Mouse (Mus musculus): Measurements from ENCODE around the gene A630095N17Rik.
"Not testable (repeated sequence)": the region's sequence is repeated elsewhere in the genome, so short reads cannot be mapped to it uniquely, and the experiment has no call there.

Gene A630095N17Rik

DNA sequence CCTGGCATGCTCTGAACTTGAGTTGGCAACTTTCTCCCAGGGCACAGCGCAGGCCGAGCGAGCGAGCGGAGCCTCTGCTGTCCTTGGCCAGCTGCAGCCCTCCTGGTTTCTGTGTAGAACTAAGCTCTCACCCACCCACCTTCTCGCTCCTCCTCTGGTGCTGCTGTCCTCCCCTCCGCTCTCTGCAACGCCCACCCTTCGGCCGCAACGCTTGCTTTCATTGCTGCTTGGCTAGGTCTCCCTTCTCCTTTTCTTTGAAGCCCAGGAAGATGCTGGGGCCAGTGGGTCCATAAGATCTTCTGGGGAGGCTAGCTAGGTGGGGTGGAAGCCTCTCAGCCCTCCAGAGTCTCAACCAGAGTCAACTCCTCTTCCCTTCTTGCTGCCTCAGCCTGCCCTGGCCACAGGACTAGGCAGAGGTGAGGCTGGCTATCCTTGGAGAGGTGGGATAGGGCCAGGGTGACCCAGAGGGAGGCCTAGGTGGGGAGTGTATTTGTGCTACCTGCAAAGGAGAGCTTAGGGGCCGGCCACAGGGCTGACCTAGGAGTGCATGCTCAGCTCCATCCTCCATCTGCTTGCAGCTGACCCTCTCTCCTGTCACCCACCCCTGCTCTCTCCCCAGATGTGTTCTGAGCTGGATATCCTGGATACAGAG lies 12.4 kb upstream of the A630095N17Rik start:
- peak in 1 of 2 experiments; percentile 60 for DNase-seq (ENCODE audit: low spot score in 2 of 2)

DNA sequence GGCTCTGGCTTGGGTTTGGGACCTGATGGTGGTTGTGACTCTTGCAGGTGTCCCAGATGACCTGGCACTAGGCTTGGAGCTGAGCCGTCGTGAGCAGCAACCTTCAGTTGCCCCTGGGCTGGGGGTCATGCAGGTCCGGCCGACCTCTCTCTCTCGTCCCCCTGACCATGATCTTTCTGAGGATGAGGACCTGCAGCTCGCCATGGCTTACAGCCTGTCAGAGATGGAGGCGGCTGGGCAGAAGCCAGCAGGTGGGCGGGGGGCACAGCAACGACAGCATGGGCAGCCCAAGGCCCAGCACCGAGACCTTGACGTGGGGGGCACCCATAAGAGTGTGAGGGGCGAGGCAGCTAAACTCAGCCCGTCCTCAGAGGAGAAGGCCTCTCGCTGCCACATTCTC lies 11.5 kb upstream of the A630095N17Rik start:
- peak in 1 of 2 experiments; percentile 59 for DNase-seq (ENCODE audit: low spot score in 2 of 2)

DNA sequence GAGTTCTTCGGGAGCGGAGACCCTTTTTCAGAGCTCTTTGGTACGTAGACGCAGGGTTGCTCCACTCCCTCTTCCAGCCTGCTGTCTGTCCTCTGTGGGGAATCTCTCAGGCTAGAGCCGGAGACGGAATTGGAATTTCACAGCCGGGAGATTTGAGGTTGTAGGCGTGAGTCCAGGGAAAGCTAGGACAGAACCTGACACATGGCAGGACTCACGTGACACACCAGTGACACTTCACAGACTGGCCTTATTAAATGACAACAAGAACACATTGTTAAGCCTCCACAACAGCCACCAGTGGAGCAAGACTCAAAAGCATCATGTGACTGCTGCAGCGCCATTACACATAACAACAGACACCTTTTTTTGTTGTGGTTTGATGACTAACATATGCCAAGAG lies 7.7 kb upstream of the A630095N17Rik start:
- no peak for DNase-seq (ENCODE audit: low spot score in 2 of 2)

DNA sequence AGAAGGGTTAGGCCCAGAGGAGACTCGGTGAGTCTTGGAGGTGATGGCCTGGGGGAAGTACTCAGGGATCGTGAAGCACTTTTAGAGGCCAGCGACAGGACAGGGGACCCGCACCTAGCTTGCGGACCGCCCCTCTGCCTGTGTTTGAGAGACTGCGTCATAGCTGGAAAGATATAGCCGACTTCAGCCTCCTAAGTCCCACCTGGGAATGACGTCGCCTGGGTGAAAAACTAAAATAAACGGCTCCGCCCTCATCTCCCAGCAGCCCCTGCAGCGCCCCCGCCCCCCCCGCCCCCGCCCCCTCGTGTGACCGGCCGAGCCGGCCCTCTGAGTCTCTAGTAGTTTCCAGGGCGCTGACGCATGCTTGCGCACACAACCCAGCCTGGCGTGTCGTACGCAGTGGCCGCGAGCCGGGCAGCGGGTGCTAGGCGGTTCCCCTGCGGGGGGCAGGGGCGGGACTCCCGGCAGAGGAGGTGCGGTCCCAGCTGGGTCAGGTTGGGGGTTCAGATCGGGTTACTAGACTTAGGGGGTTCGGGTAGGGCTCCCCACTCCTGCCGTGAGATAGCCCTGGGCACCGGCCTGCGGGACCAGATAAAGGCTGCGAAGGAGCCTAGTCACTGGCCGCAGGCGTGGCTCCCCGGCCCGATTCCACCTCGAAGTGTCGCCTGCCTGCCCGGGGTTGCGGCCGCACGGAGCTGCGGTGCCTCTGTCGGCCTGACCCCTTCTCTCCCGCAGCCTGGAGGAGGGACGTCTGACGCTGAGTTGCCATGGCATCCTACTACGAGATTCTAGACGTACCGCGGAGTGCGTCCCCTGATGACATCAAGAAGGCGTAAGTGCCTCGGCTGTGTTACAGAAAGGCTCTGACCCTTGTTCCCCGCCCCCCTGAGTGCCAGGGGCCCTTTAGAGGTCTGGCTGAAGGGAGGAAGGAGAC lies 4.5 kb upstream of the A630095N17Rik start, which contains the start of gene Dnajb2:
Gene Dnajb2 (plus strand): TSS at position 290 of the 934 bp plus-strand sequence.
- peak; percentile 89 to 93 for DNase-seq (ENCODE audit: low spot score in 2 of 2)

DNA sequence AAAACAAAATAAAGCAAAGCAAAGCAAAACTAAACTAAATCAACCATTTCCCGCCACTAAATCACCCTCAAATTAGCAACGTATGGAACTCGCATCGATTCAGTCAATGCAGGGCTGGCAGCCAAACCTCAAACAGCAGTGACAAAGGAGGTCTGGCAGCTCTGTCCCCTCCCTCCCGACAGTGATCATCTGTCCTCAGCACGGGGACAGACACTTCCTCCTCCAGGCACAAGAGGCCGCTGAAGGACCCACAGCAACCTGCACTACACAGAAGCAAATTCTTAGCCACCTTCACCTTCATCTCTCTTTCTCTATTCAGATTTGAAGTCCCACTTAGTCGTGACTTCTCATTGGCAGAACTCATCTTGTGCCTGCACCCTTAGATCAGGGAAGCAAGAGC lies 2.7 kb upstream of the A630095N17Rik start:
- peak; percentile 76 to 83 for DNase-seq (ENCODE audit: low spot score in 2 of 2)

DNA sequence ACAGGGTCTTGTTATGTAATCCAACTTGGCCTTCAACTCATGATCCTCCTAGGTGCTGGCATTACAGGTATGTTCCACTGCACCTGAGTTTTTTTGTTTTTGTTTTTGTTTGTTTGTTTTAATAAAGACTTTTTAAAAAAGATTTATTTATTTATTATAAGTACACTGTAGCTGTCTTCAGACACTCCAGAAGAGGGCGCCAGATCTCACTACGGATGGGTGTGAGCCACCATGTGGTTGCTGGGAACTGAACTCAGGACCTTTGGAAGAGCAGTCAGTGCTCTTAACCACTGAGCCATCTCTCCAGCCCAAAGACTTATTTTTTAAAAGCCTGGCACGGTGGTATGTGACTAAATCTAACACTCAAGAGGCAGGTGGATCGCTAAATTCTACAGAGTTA lies 587 bp upstream of the A630095N17Rik start:
- DNase-seq (ENCODE audit: low spot score in 2 of 2), result not testable (repeated sequence)

DNA sequence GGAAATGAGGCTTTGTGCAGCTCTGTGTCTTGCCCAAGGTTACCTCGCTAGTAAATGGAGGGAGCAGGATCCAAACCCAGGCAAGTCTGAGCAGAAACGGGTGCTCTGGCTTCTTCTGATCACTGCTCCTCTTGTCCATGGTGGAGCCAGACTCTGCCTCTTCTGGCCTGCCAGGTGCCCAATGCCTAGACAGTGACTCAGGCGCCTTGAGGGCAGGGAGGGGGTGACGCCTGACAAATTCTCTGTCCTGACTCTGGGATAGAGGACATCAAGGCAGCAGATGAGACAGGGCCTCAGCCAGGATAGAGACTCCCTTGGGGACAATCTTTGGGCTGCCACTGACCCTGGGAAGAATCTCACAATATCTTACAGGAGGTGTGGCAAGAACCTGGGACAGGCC lies 678 bp downstream of the A630095N17Rik start:
- DNase-seq (ENCODE audit: low spot score in 2 of 2), result no peak

DNA sequence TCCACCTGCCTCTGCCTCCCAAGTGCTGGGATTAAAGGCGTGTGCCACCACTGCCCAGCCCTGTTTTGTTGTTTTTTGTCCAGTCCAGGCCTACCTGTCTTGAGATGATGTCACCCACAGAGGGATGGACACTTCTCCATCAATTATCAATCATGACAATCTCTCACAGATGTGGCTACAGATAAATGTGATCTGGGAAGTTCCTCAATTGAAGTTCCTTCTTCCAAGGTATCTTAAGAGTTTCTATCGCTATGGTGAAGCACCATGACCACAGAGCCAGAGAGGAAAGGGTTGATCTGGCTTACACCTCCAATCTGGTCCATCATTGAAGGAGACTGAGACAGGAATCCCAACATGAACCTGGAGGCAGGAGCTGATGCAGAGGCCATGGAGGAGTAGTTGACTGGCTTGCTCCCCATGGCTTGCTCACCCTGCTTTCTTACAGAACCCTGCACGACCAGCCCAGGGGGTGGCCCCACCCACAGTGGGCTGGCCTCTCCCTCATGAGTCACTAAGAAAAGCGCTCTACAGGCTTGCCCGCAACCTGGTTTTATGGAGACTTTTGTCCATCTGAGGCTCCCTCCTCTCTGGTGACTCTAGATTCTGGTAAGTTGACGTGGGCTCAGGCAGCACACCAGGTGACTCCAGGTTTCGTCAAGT lies 1.4 kb downstream of the A630095N17Rik start:
- DNase-seq (ENCODE audit: low spot score in 2 of 2), result no peak

DNA sequence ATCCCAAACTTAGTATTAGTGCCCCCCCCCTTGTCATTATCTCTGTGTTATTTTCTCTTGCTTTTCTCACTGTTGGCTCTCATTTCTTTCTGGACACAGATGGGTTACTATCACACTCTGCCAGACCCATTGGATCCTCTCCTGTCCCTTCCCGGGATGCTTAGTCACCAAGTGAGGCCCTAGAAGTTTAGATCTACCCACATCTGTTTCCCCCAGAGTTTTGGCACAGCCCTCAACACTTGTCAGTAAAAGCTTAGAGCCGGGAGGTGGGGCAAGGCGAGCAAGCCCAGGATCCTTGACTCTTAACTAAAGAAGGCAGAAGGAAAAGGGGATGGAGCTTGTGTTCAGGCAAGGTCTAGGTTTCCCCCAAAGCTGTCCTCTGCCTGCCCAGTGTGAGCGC lies 2.7 kb downstream of the A630095N17Rik start:
- DNase-seq (ENCODE audit: low spot score in 2 of 2), result peak in 1 of 2 experiments; percentile 62

DNA sequence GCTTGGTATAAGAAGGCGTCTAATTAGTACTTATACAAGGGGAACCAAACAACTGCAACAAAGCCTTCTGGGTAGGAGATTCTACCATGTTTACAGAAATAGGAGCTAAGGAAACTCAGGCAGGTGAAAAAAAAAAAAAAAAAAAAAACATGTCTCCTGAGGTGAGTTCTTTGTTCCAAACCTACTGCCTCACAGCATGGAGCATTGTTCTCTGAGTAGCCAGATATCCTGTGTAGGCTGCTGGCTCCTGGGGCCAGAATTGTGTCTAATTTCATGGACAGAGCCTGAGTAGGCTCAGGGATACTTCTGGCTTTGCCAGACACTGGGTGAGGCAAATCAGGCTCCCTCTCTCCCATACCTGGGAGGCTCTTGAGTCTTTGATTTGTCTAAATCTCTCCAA lies 4.2 kb downstream of the A630095N17Rik start:
- DNase-seq (ENCODE audit: low spot score in 2 of 2), result peak in 1 of 2 experiments; percentile 47

DNA sequence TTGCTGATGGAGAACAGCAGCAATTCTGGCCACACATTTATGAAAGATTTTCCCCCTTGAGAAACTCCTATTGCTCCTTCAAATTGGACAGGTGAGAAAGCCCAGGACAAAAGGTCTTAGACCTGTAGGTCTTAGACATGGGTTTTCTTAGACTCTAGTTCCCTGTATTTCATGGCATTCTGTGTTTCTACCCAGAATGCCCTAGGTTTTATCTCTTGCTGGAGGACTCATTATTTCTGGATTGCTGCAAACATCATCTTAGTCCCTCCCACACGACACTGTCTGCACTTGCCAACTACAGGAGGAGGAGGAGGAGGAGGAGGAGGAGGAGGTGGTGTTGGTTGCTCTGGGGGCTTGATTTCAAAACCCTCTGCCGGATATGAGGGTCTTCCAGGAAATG lies 5.8 kb downstream of the A630095N17Rik start:
- no peak for DNase-seq (ENCODE audit: low spot score in 2 of 2)

DNA sequence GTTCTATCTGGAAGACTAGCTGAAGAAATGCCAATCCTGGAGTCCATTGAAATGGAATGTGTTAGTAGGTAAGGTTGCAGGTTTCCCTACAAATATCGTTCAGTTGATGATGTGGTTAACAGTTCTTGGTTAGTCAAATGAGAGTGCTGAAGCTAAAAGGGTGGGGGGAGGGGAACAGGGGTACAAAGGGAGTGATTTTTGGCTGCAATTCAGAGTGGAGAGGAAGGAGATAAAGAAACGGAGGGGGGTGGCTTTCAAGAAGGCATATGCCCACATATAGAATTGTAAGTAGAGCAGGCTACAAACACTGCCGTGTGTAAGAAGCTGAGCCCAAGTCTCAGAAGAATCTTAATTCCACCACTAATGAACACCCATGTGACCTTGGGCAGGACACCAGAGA lies 6.4 kb downstream of the A630095N17Rik start:
- DNase-seq (ENCODE audit: low spot score in 2 of 2), result no peak

DNA sequence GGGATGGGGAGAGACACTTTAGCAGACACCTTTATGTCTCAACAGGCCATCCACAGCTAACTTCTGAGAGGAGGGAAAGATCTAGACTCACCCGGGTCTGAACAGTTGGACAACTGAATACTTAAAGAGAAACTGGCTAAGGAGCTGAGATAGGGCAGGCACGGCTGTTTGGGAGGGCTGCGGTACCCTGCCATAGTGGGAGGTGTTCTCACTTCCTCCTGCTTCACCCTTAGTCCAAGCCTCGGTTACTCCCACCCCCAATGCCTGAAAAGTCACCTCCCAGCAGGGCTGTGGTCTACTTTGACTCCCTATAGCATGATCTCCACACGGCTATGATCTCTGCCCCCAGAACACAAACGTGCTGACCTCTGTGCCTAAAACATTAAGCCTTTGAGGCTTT lies 8.4 kb downstream of the A630095N17Rik start:
- DNase-seq (ENCODE audit: low spot score in 2 of 2), result peak in 1 of 2 experiments; percentile 61

DNA sequence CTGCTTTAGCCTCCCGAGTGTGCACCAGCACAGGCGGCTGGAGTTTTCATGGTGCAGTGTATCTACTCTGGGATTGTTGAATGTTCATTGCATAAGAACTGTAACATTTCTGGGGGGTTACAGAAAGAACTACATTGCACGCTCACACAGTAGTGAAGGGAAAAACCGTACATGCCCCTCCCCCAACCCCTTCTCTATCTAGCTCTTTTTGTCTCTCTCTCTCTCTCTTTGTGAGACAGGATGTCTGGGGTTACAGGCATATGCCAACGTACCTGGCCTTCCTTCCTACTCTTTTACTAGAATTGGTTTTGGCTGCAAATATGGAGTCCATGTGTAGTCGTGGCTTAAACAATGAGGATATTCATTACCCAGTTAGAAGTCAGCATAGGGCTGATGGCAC lies 9.0 kb downstream of the A630095N17Rik start:
- peak in 1 of 2 experiments; percentile 44 for DNase-seq (ENCODE audit: low spot score in 2 of 2)

DNA sequence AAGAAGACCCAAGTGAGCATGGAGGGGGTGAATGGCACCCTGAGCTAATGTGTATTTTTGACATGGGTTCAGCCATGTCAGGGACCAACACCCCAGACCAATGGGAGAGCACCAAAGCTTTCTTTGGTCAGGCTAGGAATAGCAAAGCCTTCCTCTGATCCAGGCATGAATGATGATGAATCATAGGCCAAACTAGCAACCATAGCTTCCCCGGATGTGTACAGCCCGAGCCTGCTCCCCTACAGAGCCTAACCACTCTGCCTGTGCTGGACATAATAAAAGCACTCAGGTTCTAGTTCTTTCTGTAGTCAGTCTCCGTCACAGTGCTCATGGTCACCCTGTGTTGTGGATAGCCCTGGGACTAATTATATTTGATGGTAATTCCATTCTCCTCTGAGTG lies 10.4 kb downstream of the A630095N17Rik start:
- peak in 1 of 2 experiments; percentile 49 for DNase-seq (ENCODE audit: low spot score in 2 of 2)

DNA sequence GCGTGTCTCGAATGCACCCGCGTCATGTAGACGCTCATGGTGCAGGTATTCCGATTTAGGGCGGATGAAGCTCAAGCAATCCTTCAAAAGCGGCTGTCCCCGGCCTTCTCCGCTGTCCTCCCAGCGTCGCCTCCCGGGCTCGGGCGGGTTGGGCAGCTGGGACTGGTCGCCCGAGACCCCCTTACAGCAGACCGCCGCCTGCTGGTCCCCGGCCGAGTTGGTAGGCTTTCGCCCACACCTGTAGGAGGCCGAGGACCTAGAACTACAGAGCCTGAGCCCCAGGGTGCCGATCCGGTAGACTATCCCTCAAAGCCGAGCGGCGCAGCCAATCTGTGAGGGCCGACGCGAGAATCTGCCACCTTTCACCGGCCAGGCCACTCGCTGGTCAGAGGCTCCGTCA lies 12.4 kb downstream of the A630095N17Rik start, which contains the start of gene Tuba4a:
Gene Tuba4a (minus strand): TSS at position 335 of the 400 bp plus-strand sequence.
- DNase-seq (ENCODE audit: low spot score in 2 of 2), result peak; percentile 60 to 77

DNA sequence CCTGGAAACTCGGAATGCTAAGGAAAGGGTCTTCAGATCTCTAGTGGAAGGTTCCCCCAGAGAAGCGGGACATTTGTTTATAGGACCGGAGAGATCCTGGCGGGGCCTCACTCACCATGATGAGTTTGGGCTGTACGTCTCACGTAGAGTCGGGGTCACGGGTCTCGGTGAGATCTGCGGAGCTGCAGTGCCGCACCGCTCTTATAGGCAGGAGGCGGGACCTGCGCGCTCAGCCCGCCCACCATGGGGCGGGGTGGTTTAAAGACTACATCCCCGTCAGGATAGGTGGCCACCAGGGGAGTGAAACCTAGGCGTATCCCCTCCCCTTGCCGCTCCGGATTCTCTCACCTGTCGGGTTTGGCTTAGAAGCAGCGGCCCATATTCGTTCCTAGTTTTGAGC lies 12.8 kb downstream of the A630095N17Rik start:
- DNase-seq (ENCODE audit: low spot score in 2 of 2), result peak; percentile 98 to 99

DNA sequence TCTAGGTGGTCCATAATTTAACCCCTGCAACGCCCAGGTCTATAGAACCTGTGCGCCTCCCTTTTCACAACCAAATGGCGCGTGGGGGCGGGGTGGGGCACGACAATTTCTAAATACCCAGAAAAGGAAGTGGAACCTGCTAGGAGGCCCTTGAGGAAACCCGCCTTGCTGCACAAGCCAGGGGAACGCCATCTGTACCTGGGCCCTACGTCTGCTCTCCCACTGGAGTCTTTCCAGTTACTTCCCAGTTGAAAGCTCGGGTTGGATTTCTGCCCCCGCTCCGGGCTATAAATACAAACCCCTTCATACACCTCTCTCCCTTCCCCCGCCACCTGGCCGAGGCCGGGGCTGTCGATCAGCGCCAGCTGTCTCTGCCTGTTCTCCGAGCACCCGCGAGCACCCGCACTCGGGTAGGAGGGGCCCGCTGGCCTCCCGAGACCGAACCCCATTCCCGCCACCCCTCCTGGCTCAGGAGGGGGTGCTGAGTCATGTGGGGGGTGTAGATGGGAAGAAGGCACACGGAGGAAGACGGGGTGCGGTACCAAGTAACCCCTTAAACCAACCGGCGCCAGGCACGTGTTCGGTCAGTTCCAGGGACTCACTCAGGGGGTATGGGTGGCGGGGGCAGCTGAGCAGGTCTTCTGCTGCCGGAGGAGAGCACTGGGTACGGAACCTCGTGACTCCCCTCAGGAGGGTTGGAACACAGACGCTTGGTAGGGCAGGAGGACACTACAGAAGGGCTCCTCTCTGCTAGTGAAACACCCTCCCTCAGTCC lies 13.5 kb downstream of the A630095N17Rik start:
- DNase-seq (ENCODE audit: low spot score in 2 of 2), result peak; percentile 72 to 87

DNA sequence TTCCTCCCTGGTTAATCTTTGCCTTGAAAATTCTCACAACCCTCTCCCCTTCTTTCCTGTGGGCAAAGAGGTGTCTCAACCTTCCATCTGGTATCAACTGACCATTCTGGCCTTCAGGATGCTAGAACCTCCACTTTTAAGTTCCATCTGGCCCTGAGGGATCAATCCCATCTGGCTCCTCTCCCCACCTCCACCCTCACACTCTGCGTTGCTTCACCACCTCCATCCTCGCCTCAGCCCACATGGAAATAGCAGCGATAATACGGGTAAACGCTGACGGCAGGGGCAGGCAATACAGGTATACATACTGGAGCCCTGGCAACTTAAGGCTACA lies 14.0 kb downstream of the A630095N17Rik start:
- no peak for DNase-seq (ENCODE audit: low spot score in 2 of 2)

DNA sequence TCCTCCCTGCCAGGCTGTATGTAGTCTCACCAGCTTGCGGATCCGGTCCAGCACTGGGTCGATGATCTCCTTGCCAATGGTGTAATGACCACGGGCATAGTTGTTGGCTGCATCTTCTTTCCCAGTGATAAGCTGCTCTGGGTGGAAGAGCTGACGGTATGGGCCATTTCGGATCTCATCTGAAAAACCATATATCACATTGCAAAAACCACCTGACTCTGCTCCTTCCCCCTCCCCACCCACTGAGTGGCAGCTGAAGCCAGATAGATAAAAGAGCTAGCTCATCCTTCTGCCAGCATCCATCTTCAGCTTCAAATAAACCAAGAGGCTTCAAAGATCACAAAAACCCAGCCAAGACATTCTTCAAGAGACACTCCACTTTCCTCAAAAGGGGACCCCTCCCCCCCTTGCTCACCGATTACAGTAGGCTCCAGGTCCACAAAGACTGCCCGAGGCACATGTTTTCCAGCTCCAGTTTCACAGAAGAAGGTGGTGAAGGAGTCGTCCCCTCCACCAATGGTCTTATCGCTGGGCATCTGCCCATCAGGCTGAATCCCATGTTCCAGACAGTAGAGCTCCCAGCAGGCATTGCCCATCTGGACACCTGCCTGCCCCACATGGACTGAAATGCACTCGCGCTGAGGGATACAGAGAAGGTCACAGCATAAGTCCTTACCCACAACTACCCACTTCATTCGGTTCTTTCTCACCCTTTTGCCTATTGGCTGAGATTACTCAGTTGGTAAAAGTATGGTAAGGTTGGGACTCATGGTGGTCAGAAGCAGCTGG lies 14.9 kb downstream of the A630095N17Rik start:
- peak; percentile 66 to 71 for DNase-seq (ENCODE audit: low spot score in 2 of 2)

DNA sequence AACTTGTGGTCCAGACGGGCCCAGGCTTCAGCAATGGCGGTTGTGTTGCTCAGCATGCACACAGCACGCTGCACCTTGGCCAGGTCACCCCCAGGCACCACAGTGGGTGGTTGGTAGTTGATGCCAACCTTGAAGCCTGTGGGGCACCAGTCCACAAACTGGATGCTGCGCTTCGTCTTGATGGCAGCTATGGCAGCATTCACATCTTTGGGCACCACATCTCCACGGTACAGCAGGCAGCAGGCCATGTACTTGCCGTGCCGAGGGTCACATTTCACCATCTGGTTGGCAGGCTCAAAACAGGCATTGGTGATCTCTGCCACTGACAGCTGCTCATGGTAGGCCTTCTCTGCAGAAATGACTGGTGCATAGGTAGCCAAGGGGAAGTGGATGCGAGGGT lies 16.1 kb downstream of the A630095N17Rik start:
- DNase-seq (ENCODE audit: low spot score in 2 of 2), result peak in 1 of 2 experiments; percentile 65

All from spleen, postnatal 4 days (tissue).